Mouse (Mus musculus): ENCODE results near the gene Cd180.

The Cd180 gene

GRCm38 (mm10) chr13:102693341-102693801 lies at the start of gene Cd180:
Gene Cd180, plus strand, starts transcription at chr13:102693558.
- no peak for DNase-seq (ENCODE audit: low spot score)

GRCm38 (mm10) chr13:102644344-102644743 lies 49.0 kb upstream of the Cd180 start:
- no peak for DNase-seq (ENCODE audit: low spot score)

GRCm38 (mm10) chr13:102644789-102645551 lies 48.4 kb upstream of the Cd180 start:
- DNase-seq (ENCODE audit: low spot score): peak; percentile 36

GRCm38 (mm10) chr13:102646271-102646771 lies 47.0 kb upstream of the Cd180 start:
- peak; percentile 4 for DNase-seq (ENCODE audit: low spot score)

GRCm38 (mm10) chr13:102647511-102647910 lies 45.8 kb upstream of the Cd180 start:
- DNase-seq (ENCODE audit: low spot score): no peak

- no peak for DNase-seq (ENCODE audit: low spot score)
These were observed 41.0 kb upstream of the Cd180 start for GRCm38 (mm10) chr13:102652303-102652889.

- no peak for DNase-seq (ENCODE audit: low spot score)
These were observed 38.2 kb upstream of the Cd180 start for GRCm38 (mm10) chr13:102655071-102655570.

- no peak for DNase-seq (ENCODE audit: low spot score)
These were observed 37.1 kb upstream of the Cd180 start for GRCm38 (mm10) chr13:102656153-102656690.

GRCm38 (mm10) chr13:102658223-102658839 lies 35.0 kb upstream of the Cd180 start:
- no peak for DNase-seq (ENCODE audit: low spot score)

- no peak for DNase-seq (ENCODE audit: low spot score)
These were observed 29.3 kb upstream of the Cd180 start for GRCm38 (mm10) chr13:102664041-102664440.

GRCm38 (mm10) chr13:102664843-102665587 lies 28.3 kb upstream of the Cd180 start:
- no peak for DNase-seq (ENCODE audit: low spot score)

GRCm38 (mm10) chr13:102665588-102666232 lies 27.6 kb upstream of the Cd180 start:
- DNase-seq (ENCODE audit: low spot score): no peak

GRCm38 (mm10) chr13:102666233-102666614 lies 27.1 kb upstream of the Cd180 start:
- no peak for DNase-seq (ENCODE audit: low spot score)

- no peak for DNase-seq (ENCODE audit: low spot score)
These were observed 26.6 kb upstream of the Cd180 start for GRCm38 (mm10) chr13:102666731-102667130.

- DNase-seq (ENCODE audit: low spot score): no peak
These were observed 26.0 kb upstream of the Cd180 start for GRCm38 (mm10) chr13:102667401-102667800.

- DNase-seq (ENCODE audit: low spot score): no peak
These were observed 25.5 kb upstream of the Cd180 start for GRCm38 (mm10) chr13:102667842-102668241.

- DNase-seq (ENCODE audit: low spot score): no peak
These were observed 24.4 kb upstream of the Cd180 start for GRCm38 (mm10) chr13:102668933-102669332.

GRCm38 (mm10) chr13:102669522-102670256 lies 23.7 kb upstream of the Cd180 start:
- no peak for DNase-seq (ENCODE audit: low spot score)

- no peak for DNase-seq (ENCODE audit: low spot score)
These were observed 22.9 kb upstream of the Cd180 start for GRCm38 (mm10) chr13:102670503-102670902.

GRCm38 (mm10) chr13:102674083-102674482 lies 19.3 kb upstream of the Cd180 start:
- DNase-seq (ENCODE audit: low spot score): no peak
